Mouse (Mus musculus) spleen, postnatal 14 days (tissue): ENCODE measurements around the gene Emilin1.
A peak's percentile ranks its signal among the peaks of the same experiment; 100 is the strongest.

Source experiments
- DNase-seq, 2 experiments: peaks; one replicate each; pipeline ENCODE4 v3.0.0; 2021 to 2022; ENCODE audit warnings: low spot score in 2 of 2

Emilin1 gene

GRCm38 (mm10) chr5:30925217-30925616 is 12.0 kb downstream of the Emilin1 start:
- DNase-seq = no peak

GRCm38 (mm10) chr5:30926073-30926472 is 12.9 kb downstream of the Emilin1 start:
- no peak for DNase-seq

GRCm38 (mm10) chr5:30927945-30928529 is 14.8 kb downstream of the Emilin1 start:
- DNase-seq = no peak

- no peak for DNase-seq
Observed at GRCm38 (mm10) chr5:30930121-30930520, 16.9 kb downstream of the Emilin1 start.

GRCm38 (mm10) chr5:30930846-30931245 is 17.6 kb downstream of the Emilin1 start:
- no peak for DNase-seq

- DNase-seq = no peak
Observed at GRCm38 (mm10) chr5:30931378-30931777, 18.2 kb downstream of the Emilin1 start.

GRCm38 (mm10) chr5:30933705-30934104 is 20.5 kb downstream of the Emilin1 start:
- DNase-seq = no peak

- no peak for DNase-seq
Observed at GRCm38 (mm10) chr5:30934725-30935461, 21.7 kb downstream of the Emilin1 start.

- no peak for DNase-seq
Observed at GRCm38 (mm10) chr5:30943004-30943403, 29.8 kb downstream of the Emilin1 start.

GRCm38 (mm10) chr5:30944344-30944743 is 31.1 kb downstream of the Emilin1 start:
- DNase-seq = no peak

GRCm38 (mm10) chr5:30944956-30945781 is 32.0 kb downstream of the Emilin1 start, which contains the start of gene Cgref1:
Gene Cgref1, minus strand, starts transcription at chr5:30945591.
- no peak for DNase-seq

GRCm38 (mm10) chr5:30948620-30949019 is 35.4 kb downstream of the Emilin1 start:
- no peak for DNase-seq

GRCm38 (mm10) chr5:30949654-30950326 is 36.6 kb downstream of the Emilin1 start:
- DNase-seq = peak; percentile 75 to 80

GRCm38 (mm10) chr5:30950451-30950850 is 37.2 kb downstream of the Emilin1 start:
- DNase-seq = no peak

- no peak for DNase-seq
Observed at GRCm38 (mm10) chr5:30950922-30951321, 37.7 kb downstream of the Emilin1 start.

GRCm38 (mm10) chr5:30951706-30952105 is 38.5 kb downstream of the Emilin1 start:
- no peak for DNase-seq

GRCm38 (mm10) chr5:30952551-30952950 is 39.3 kb downstream of the Emilin1 start:
- DNase-seq = no peak

- no peak for DNase-seq
Observed at GRCm38 (mm10) chr5:30954065-30954464, 40.9 kb downstream of the Emilin1 start.

GRCm38 (mm10) chr5:30954556-30954955 is 41.4 kb downstream of the Emilin1 start:
- DNase-seq = no peak

- DNase-seq = no peak
Observed at GRCm38 (mm10) chr5:30955751-30956150, 42.5 kb downstream of the Emilin1 start.

GRCm38 (mm10) chr5:30957891-30958290 is 44.7 kb downstream of the Emilin1 start:
- no peak for DNase-seq
